8 mouse cellular contexts compared by ENCODE assay signal in genomic region chr16:17727179-17727861, GRCm38 (mm10). TPM values are rescaled to one million over a fixed set of nuclear protein-coding genes. Genes with fewer than 3 reads are reported as not detected.
DNase-seq lines count a peak whose midpoint lies in the region; ATAC-seq and TF ChIP-seq lines count a peak whose summit lies in the region.

No protein-coding gene starts in this region.

- DNase-seq in CD4-positive helper T cell, adult 2 months (ENCODE audit: low read depth, low spot score), result peak; percentile 83
- DNase-seq in c-Kit-positive CD71-positive TER-119-negative erythroid progenitor cells, embryonic 14.5 days (ENCODE audit: low read depth), result peak; percentile 62
- DNase-seq in kidney, postnatal 0 days (ENCODE audit: low spot score), result peak; percentile 93
- DNase-seq in thymus, postnatal 0 days (ENCODE audit: low spot score), result peak; percentile 81

- H3K4me2 ChIP-seq in forebrain, embryonic 12.5 days, result 0 out of 2 replicates have a peak overlapping the region, but pooled peaks have one; percentile 19
- H3K4me2 ChIP-seq in forebrain, embryonic 15.5 days (replicated peaks), result no peak overlapping the region
- peak overlapping the region; percentile 25; the same call in 1 of the 2 replicates for H3K4me2 ChIP-seq in heart, embryonic 11.5 days
- peak overlapping the region; percentile 37 for H3K4me2 ChIP-seq in kidney, postnatal 0 days (ENCODE audit: low read length)

- WGBS in forebrain, embryonic 12.5 days, result 17% methylated on average over 5 of the region's 5 CpGs
- 13% methylated on average over 5 of the region's 5 CpGs for WGBS in forebrain, embryonic 15.5 days
- 13% methylated on average over 5 of the region's 5 CpGs for WGBS in heart, embryonic 11.5 days (ENCODE audit: insufficient replicate concordance)
- WGBS in kidney, postnatal 0 days, result 17% methylated on average over 5 of the region's 5 CpGs

- TF ChIP-seq CTCF in kidney, postnatal 0 days (IDR thresholded peaks at IDR 0.05; ENCODE audit: low read depth), result peak; percentile 80

- no peak overlapping the region for H3K27ac ChIP-seq in forebrain, embryonic 12.5 days
- H3K27ac ChIP-seq in forebrain, embryonic 15.5 days (replicated peaks), result no peak overlapping the region
- H3K27ac ChIP-seq in heart, embryonic 11.5 days (ENCODE audit: low read depth, low read length), result no peak overlapping the region
- H3K27ac ChIP-seq in kidney, postnatal 0 days, result no peak overlapping the region

- no peaks in the 10 kb centered on the region for H3K36me3 ChIP-seq in forebrain, embryonic 12.5 days (replicated peaks)
- H3K36me3 ChIP-seq in forebrain, embryonic 15.5 days, result no peaks in the 10 kb centered on the region
- no peaks in the 10 kb centered on the region for H3K36me3 ChIP-seq in heart, embryonic 11.5 days (ENCODE audit: control insufficient read depth, insufficient read depth, low read length)
- no peaks in the 10 kb centered on the region for H3K36me3 ChIP-seq in kidney, postnatal 0 days (ENCODE audit: insufficient read depth, low read length)
- no peaks in the 10 kb centered on the region for H3K36me3 ChIP-seq in megakaryocyte, embryonic 14.5 days (replicated peaks; ENCODE audit: low read length)

- H3K27me3 ChIP-seq in forebrain, embryonic 12.5 days, result no peaks in the 10 kb centered on the region
- no peaks in the 10 kb centered on the region for H3K27me3 ChIP-seq in forebrain, embryonic 15.5 days
- no peaks in the 10 kb centered on the region for H3K27me3 ChIP-seq in heart, embryonic 11.5 days (ENCODE audit: control insufficient read depth, insufficient read depth, low read length)
- H3K27me3 ChIP-seq in kidney, postnatal 0 days (ENCODE audit: insufficient read depth, low read length), result no peaks in the 10 kb centered on the region
- peaks cover 4% of the 10 kb centered on the region for H3K27me3 ChIP-seq in megakaryocyte, embryonic 14.5 days (replicated peaks)

- no peaks in the 10 kb centered on the region for H3K9me3 ChIP-seq in forebrain, embryonic 12.5 days
- no peaks in the 10 kb centered on the region for H3K9me3 ChIP-seq in forebrain, embryonic 15.5 days
- H3K9me3 ChIP-seq in heart, embryonic 11.5 days (replicated peaks; ENCODE audit: control insufficient read depth, low read length), result no peaks in the 10 kb centered on the region
- H3K9me3 ChIP-seq in kidney, postnatal 0 days (replicated peaks; ENCODE audit: low read length), result no peaks in the 10 kb centered on the region
- H3K9me3 ChIP-seq in megakaryocyte, embryonic 14.5 days, result no peaks in the 10 kb centered on the region

- H3K9ac ChIP-seq in forebrain, embryonic 12.5 days, result no peak overlapping the region
- H3K9ac ChIP-seq in forebrain, embryonic 15.5 days (replicated peaks), result no peak overlapping the region
- no peak overlapping the region for H3K9ac ChIP-seq in heart, embryonic 11.5 days (ENCODE audit: low read depth, low read length)
- no peak overlapping the region for H3K9ac ChIP-seq in kidney, postnatal 0 days (ENCODE audit: low read depth, low read length)

- peaks cover 10% of the 10 kb centered on the region; the same call in 1 of the 2 replicates for H3K4me1 ChIP-seq in forebrain, embryonic 12.5 days
- 0 out of 2 replicates have a peak, but pooled peaks cover 2% of the 10 kb centered on the region for H3K4me1 ChIP-seq in forebrain, embryonic 15.5 days
- peaks cover 6% of the 10 kb centered on the region; the same call in 1 of the 2 replicates for H3K4me1 ChIP-seq in heart, embryonic 11.5 days (ENCODE audit: control insufficient read depth, insufficient read depth, low read length)
- no peaks in the 10 kb centered on the region for H3K4me1 ChIP-seq in kidney, postnatal 0 days (replicated peaks; ENCODE audit: insufficient read depth, low read length)
- peaks cover 24% of the 10 kb centered on the region for H3K4me1 ChIP-seq in megakaryocyte, embryonic 14.5 days

- ATAC-seq in forebrain, embryonic 12.5 days (ENCODE audit: low FRiP score), result no peak
- no peak for ATAC-seq in forebrain, embryonic 15.5 days (replicated peaks)
- no peak for ATAC-seq in heart, embryonic 11.5 days (replicated peaks; ENCODE audit: insufficient number of reproducible peaks, low FRiP score, low TSS enrichment)
- no peak for ATAC-seq in kidney, postnatal 0 days (replicated peaks; ENCODE audit: low FRiP score, low read depth)

- H3K4me3 ChIP-seq in forebrain, embryonic 12.5 days (replicated peaks), result no peak overlapping the region
- no peak overlapping the region for H3K4me3 ChIP-seq in forebrain, embryonic 15.5 days
- no peak overlapping the region for H3K4me3 ChIP-seq in heart, embryonic 11.5 days (ENCODE audit: low read depth, low read length)
- H3K4me3 ChIP-seq in kidney, postnatal 0 days (replicated peaks; ENCODE audit: low read depth, low read length), result no peak overlapping the region
- H3K4me3 ChIP-seq in megakaryocyte, embryonic 14.5 days (replicated peaks), result peak overlapping the region; percentile 83

RNA-seq across cellular contexts. Expression of gene Med15, which starts 5.4 kb away (rescaled TPM):
- polyA plus RNA-seq in forebrain, embryonic 12.5 days (2016; fragmentation: Nextera tagmentation; extraction: Ambion mirVana), result 45.1 and 46.7 TPM in 2 replicates
- polyA plus RNA-seq in forebrain, embryonic 15.5 days (2015; fragmentation: Nextera tagmentation; extraction: Ambion mirVana), result 44.9 and 48.2 TPM in 2 replicates
- 31.6 and 32.9 TPM in 2 replicates for polyA plus RNA-seq in heart, embryonic 11.5 days (2014; fragmentation: Nextera tagmentation; extraction: Ambion mirVana)
- polyA plus RNA-seq in kidney, postnatal 0 days (2015; fragmentation: Nextera tagmentation; extraction: Ambion mirVana), result 29.4 TPM in 2 replicates
- polyA plus RNA-seq in megakaryocyte, embryonic 14.5 days (2012; ENCODE audit: insufficient read depth, low replicate concordance), result 78.5 and 142 TPM in 2 replicates
- polyA plus RNA-seq in thymus, postnatal 0 days (2015; fragmentation: Nextera tagmentation; extraction: Ambion mirVana), result 31.6 and 36.9 TPM in 2 replicates

RNA-seq across cellular contexts. Expression of gene Klhl22, which starts 32.1 kb away (rescaled TPM):
- 49.7 and 50.4 TPM in 2 replicates for polyA plus RNA-seq in forebrain, embryonic 12.5 days (2016; fragmentation: Nextera tagmentation; extraction: Ambion mirVana)
- 69.7 and 72.1 TPM in 2 replicates for polyA plus RNA-seq in forebrain, embryonic 15.5 days (2015; fragmentation: Nextera tagmentation; extraction: Ambion mirVana)
- 43.2 and 44.1 TPM in 2 replicates for polyA plus RNA-seq in heart, embryonic 11.5 days (2014; fragmentation: Nextera tagmentation; extraction: Ambion mirVana)
- 39.3 and 42.8 TPM in 2 replicates for polyA plus RNA-seq in kidney, postnatal 0 days (2015; fragmentation: Nextera tagmentation; extraction: Ambion mirVana)
- polyA plus RNA-seq in megakaryocyte, embryonic 14.5 days (2012; ENCODE audit: insufficient read depth, low replicate concordance), result 0.65 and 4.0 TPM in 2 replicates
- 27.6 and 30.2 TPM in 2 replicates for polyA plus RNA-seq in thymus, postnatal 0 days (2015; fragmentation: Nextera tagmentation; extraction: Ambion mirVana)
